Mouse (Mus musculus): ENCODE measurements around the gene Parp11. TPM values are rescaled to one million over a fixed set of nuclear protein-coding genes. Genes with fewer than 3 reads are reported as not detected.

The Parp11 gene
- polyA plus RNA-seq, 1 experiment from 2014 or later: 69.2 TPM

DNA sequence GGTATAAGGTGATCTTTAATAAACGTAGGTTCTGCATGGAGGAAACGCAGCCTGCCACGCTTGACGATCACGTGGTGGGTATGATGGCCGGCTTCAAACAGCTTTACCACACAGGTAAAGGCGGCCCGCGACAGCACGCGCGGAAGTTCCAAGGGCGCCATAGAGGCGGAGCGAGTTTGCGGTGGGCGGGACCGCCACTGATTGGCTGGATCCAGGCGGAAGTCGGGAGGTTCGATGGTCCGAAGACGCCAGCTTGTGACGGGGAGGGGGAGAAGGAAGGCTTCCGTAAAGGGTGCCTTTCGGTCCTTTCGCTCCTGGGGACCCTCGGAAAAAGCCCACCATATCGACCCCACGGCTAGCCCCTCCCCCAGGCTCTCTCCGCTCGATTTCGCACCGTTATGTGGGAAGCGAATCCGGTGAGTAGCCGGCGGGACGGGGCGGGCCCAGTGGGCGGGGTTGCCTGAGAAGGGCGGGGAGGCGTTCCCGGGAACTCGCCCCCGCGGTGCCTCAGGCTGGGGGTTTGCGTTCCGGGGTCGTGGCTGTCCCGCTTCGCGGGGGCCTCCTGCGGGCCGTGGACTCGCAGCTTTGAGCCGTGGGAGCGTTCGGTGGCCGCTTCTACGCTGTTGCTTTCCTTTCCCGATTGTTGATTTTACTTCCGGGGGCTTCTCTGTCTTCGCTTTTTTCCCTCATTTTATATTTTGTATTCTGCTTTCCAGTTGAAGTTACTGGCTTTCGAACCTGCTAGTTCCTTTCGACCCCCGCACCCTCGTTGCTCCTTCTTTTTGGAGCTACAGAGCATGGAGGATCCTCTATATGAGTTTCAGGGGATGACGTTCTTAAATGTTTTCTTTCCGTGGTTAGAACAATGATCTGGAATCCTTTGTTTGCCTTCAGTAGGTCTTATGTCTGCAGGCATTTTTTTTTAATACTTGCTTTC lies 7.0 kb downstream of the Parp11 start:
- H3K9me3 ChIP-seq: no peaks in the 10 kb centered on the region
- H3K36me3 ChIP-seq (replicated peaks): no peaks in the 10 kb centered on the region
- H3K4me3 ChIP-seq (replicated peaks): peak overlapping the region; percentile 69
- H3K27me3 ChIP-seq: no peaks in the 10 kb centered on the region
- H3K27ac ChIP-seq: peak overlapping the region; percentile 95
- peak overlapping the region; percentile 74 for H3K9ac ChIP-seq
- peaks cover 37% of the 10 kb centered on the region for H3K4me1 ChIP-seq
- peak; percentile 85 for ATAC-seq (ENCODE audit: low FRiP score)
- peak overlapping the region; percentile 59 for H3K4me2 ChIP-seq
- under 1% methylated on average over 70 of the region's 70 CpGs for WGBS

GRCm38 (mm10) chr6:127454344-127454707 lies 7.7 kb downstream of the Parp11 start:
- WGBS: 41% methylated on average over 10 of the region's 10 CpGs
- ATAC-seq (ENCODE audit: low FRiP score): no peak

DNA sequence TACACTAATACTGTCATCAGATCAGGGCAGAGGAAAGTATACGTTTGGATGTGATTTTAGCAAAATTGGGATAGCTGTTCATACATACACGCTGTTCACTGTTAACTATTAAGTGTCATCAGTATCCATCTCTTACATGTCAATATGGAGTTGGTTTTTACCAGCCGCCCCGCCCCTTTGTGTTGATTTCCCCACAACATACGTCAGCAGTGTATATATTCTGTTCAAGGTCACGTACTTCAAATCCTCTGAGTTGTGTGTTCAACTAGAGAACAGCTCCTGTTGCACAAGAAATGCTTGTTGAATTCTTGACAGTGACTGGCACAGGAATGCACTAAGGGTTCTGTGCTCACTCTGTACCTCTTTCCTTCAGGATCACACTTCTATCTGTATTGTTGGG lies 8.2 kb downstream of the Parp11 start:
- WGBS: 81% methylated on average over 6 of the region's 6 CpGs
- H3K4me2 ChIP-seq: peak overlapping the region; percentile 59
- peak overlapping the region; percentile 74; the same call in 1 of the 2 replicates for H3K9ac ChIP-seq
- H3K27ac ChIP-seq: no peak overlapping the region
- peak overlapping the region; percentile 69; the same call in 1 of the 2 replicates for H3K4me3 ChIP-seq (replicated peaks)
- no peaks in the 10 kb centered on the region for H3K36me3 ChIP-seq (replicated peaks)
- ATAC-seq (ENCODE audit: low FRiP score): no peak
- H3K27me3 ChIP-seq: no peaks in the 10 kb centered on the region
- H3K9me3 ChIP-seq: no peaks in the 10 kb centered on the region
- peaks cover 27% of the 10 kb centered on the region for H3K4me1 ChIP-seq

More at GRCm38 (mm10) chr6:127454344-127454707, 7.7 kb downstream of the Parp11 start:
- no peaks in the 10 kb centered on the region for H3K27me3 ChIP-seq
- peak overlapping the region; percentile 59 for H3K4me2 ChIP-seq
- H3K36me3 ChIP-seq (replicated peaks): no peaks in the 10 kb centered on the region
- peak overlapping the region; percentile 95 for H3K27ac ChIP-seq
- H3K9ac ChIP-seq: peak overlapping the region; percentile 74
- peaks cover 31% of the 10 kb centered on the region for H3K4me1 ChIP-seq
- peak overlapping the region; percentile 69 for H3K4me3 ChIP-seq (replicated peaks)
- H3K9me3 ChIP-seq: no peaks in the 10 kb centered on the region

DNA sequence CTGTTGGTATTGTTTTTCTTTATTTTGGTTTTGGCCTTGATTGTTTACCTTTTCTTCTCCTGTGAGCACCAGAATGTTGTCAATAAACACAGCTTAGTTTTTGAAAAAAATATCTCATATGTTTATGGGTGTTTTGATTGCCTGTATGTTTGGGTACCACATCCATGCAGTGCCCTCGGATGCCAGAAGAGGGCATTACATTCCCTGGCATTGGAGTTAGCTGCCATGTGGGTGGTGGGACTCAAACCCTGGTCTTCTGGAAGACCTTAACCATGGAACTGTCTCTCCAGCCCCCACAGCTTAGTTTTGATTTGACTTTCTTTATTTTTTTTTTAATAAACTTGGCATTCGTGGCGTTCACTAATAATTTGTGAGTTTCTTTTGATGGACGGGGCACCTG lies 8.8 kb downstream of the Parp11 start:
- Histone ChIP-seq H3K4me1 (peaks cover 21% of the 10 kb centered on the region), H3K9me3 (no peaks in the 10 kb centered on the region), H3K27ac (no peak overlapping the region), H3K36me3 (replicated peaks) (no peaks in the 10 kb centered on the region), H3K4me2 (no peak overlapping the region), H3K4me3 (replicated peaks) (no peak overlapping the region), H3K27me3 (no peaks in the 10 kb centered on the region), H3K9ac (no peak overlapping the region)
- WGBS: 94% methylated on average over 4 of the region's 4 CpGs
- ATAC-seq (ENCODE audit: low FRiP score): no peak

DNA sequence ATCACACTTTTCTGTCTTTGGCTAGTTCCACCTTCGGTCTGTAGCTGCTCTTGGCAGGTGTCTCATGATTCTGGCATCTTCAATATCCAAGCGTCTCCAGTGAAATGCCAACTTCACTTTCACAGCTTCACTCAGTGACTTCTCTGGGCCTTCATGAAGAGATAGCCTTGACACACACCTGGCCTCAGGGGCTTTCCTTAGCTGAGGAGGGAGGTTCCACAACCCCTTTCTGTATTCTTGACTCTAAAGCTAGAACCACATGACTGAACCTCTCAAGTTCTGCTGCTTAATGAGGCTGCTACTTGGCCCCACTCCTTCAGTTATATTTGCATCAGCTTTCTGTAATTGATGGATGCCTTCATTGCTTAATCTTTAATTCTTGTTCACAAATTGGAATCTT lies 10.1 kb downstream of the Parp11 start:
- Histone ChIP-seq H3K27me3 (no peaks in the 10 kb centered on the region), H3K4me3 (replicated peaks) (no peak overlapping the region), H3K27ac (no peak overlapping the region), H3K9ac (no peak overlapping the region), H3K4me1 (peaks cover 13% of the 10 kb centered on the region; the same call in 1 of the 2 replicates), H3K36me3 (replicated peaks) (no peaks in the 10 kb centered on the region), H3K4me2 (no peak overlapping the region), H3K9me3 (no peaks in the 10 kb centered on the region)
- WGBS: 95% methylated on average over 2 of the region's 2 CpGs
- ATAC-seq (ENCODE audit: low FRiP score): no peak

GRCm38 (mm10) chr6:127459776-127460175 lies 13.1 kb downstream of the Parp11 start:
- peaks cover 24% of the 10 kb centered on the region for H3K4me1 ChIP-seq
- WGBS: 97% methylated on average over 2 of the region's 2 CpGs
- no peak for ATAC-seq (ENCODE audit: low FRiP score)
- no peaks in the 10 kb centered on the region for H3K27me3 ChIP-seq
- H3K27ac ChIP-seq: no peak overlapping the region
- peaks cover 5% of the 10 kb centered on the region; the same call in 1 of the 2 replicates for H3K36me3 ChIP-seq (replicated peaks)
- H3K9ac ChIP-seq: no peak overlapping the region
- no peak overlapping the region for H3K4me3 ChIP-seq (replicated peaks)
- no peaks in the 10 kb centered on the region for H3K9me3 ChIP-seq
- H3K4me2 ChIP-seq: no peak overlapping the region

GRCm38 (mm10) chr6:127461491-127461890 lies 14.9 kb downstream of the Parp11 start:
- Histone ChIP-seq H3K9ac (no peak overlapping the region), H3K4me1 (peaks cover 30% of the 10 kb centered on the region), H3K36me3 (replicated peaks) (peaks cover 12% of the 10 kb centered on the region; the same call in 1 of the 2 replicates), H3K27me3 (no peaks in the 10 kb centered on the region), H3K4me2 (no peak overlapping the region), H3K9me3 (no peaks in the 10 kb centered on the region), H3K27ac (no peak overlapping the region), H3K4me3 (replicated peaks) (no peak overlapping the region)
- WGBS: 91% methylated on average over 4 of the region's 4 CpGs
- ATAC-seq (ENCODE audit: low FRiP score): no peak

DNA sequence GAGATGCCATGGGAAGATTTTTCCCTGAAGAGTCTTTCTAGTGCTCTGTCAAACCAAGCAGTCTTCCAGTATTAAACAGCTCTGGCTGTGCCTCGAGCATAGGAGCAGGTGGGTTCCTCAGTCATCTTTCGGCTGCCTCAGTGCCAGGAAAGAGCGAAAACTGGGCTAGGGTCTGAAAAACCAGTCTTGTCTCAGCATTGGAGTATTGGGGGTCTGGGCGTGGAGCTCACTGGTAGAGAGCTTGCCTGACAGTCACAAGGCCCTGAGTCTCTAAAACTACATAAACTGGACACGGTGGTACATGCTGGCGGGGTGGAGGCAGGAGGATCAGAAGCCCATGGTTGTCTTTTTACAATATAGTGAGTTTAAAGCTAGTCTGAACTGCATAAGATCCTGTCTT lies 15.6 kb downstream of the Parp11 start:
- Histone ChIP-seq H3K9me3 (no peaks in the 10 kb centered on the region), H3K9ac (no peak overlapping the region), H3K4me1 (peaks cover 34% of the 10 kb centered on the region), H3K27me3 (no peaks in the 10 kb centered on the region), H3K4me3 (replicated peaks) (no peak overlapping the region), H3K27ac (no peak overlapping the region), H3K36me3 (replicated peaks) (peaks cover 12% of the 10 kb centered on the region; the same call in 1 of the 2 replicates), H3K4me2 (no peak overlapping the region)
- 89% methylated on average over 6 of the region's 6 CpGs for WGBS
- ATAC-seq (ENCODE audit: low FRiP score): no peak

GRCm38 (mm10) chr6:127463273-127464001 lies 16.8 kb downstream of the Parp11 start:
- H3K36me3 ChIP-seq (replicated peaks): peaks cover 16% of the 10 kb centered on the region
- 65% methylated on average over 21 of the region's 21 CpGs for WGBS
- no peak overlapping the region for H3K4me3 ChIP-seq (replicated peaks)
- no peak overlapping the region for H3K9ac ChIP-seq
- peaks cover 30% of the 10 kb centered on the region for H3K4me1 ChIP-seq
- no peak overlapping the region for H3K4me2 ChIP-seq
- peak overlapping the region; percentile 42; the same call in 1 of the 2 replicates for H3K27ac ChIP-seq
- no peaks in the 10 kb centered on the region for H3K9me3 ChIP-seq
- ATAC-seq (ENCODE audit: low FRiP score): 0 out of 2 replicates have a peak, but pooled peaks have one; percentile 37
- H3K27me3 ChIP-seq: no peaks in the 10 kb centered on the region

GRCm38 (mm10) chr6:127464523-127464922 lies 17.9 kb downstream of the Parp11 start:
- Histone ChIP-seq H3K27ac (no peak overlapping the region), H3K36me3 (replicated peaks) (peaks cover 20% of the 10 kb centered on the region), H3K4me2 (no peak overlapping the region), H3K4me3 (replicated peaks) (no peak overlapping the region), H3K4me1 (peaks cover 30% of the 10 kb centered on the region), H3K27me3 (no peaks in the 10 kb centered on the region), H3K9me3 (no peaks in the 10 kb centered on the region), H3K9ac (no peak overlapping the region)
- 92% methylated on average over 7 of the region's 7 CpGs for WGBS
- no peak for ATAC-seq (ENCODE audit: low FRiP score)

GRCm38 (mm10) chr6:127466749-127467310 lies 20.2 kb downstream of the Parp11 start:
- peaks cover 30% of the 10 kb centered on the region for H3K4me1 ChIP-seq
- no peak for ATAC-seq (ENCODE audit: low FRiP score)
- H3K27ac ChIP-seq: peak overlapping the region; percentile 32; the same call in 1 of the 2 replicates
- no peaks in the 10 kb centered on the region for H3K27me3 ChIP-seq
- H3K4me2 ChIP-seq: no peak overlapping the region
- no peak overlapping the region for H3K9ac ChIP-seq
- 58% methylated on average over 4 of the region's 4 CpGs for WGBS
- no peak overlapping the region for H3K4me3 ChIP-seq (replicated peaks)
- H3K36me3 ChIP-seq (replicated peaks): peaks cover 33% of the 10 kb centered on the region
- no peaks in the 10 kb centered on the region for H3K9me3 ChIP-seq

DNA sequence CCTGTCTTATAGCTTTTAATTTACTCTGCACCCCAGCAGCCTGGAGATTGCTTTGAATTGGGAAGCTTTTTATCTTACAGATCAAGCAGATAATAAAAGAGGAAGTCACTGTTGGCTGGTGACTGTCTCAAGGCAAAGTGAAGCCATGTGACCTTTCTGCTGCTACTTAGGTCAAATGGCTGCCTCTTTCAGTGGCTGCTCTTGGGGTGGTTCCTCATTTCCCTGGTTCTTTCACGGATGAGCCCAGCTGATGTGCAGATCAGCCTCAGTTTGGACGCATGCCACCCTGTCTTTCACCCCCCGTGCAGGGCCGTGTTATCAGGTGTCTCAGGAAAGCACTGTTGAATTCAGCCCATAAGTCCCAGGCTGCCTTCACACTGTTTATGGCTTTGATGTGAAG lies 25.4 kb downstream of the Parp11 start:
- ATAC-seq (ENCODE audit: low FRiP score): no peak
- H3K36me3 ChIP-seq (replicated peaks): peaks cover 49% of the 10 kb centered on the region
- 86% methylated on average over 4 of the region's 4 CpGs for WGBS
- no peak overlapping the region for H3K4me2 ChIP-seq
- no peak overlapping the region for H3K27ac ChIP-seq
- peaks cover 9% of the 10 kb centered on the region; the same call in 1 of the 2 replicates for H3K4me1 ChIP-seq
- no peak overlapping the region for H3K4me3 ChIP-seq (replicated peaks)
- H3K9ac ChIP-seq: no peak overlapping the region
- no peaks in the 10 kb centered on the region for H3K9me3 ChIP-seq
- no peaks in the 10 kb centered on the region for H3K27me3 ChIP-seq
